Mouse (Mus musculus): ENCODE results near the gene Hspb6.

DNA sequence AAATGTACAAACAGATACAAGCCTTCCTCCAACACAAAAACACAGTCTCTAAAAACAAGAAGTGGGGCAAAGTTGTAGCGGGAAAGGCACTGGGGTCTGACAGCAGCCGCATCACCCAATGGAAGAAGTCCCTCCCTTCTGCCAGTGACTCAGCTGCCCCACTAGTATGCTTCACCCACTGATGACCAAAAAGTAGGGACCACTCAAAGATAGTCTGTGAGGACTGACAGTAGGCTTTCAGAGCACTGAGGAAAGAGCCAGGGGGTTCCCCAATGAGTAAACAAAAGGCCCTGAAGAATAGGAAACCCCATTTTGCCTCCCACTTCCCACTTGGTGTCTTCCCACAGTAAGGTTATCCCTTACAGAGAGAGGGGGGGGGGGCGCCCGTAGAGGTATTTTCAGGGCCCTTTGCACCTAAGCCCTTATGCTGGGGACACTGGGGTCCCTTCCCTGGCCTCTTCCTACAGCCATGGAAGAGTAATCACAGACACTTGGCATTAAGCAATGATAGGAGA lies 42.6 kb downstream of the Hspb6 start:
- TF ChIP-seq EP300 (IDR thresholded peaks at IDR 0.05; ENCODE audit: insufficient read depth, low read depth, low read length) (no peak), CTCF (IDR thresholded peaks at IDR 0.05) (no peak), POLR2A (IDR thresholded peaks at IDR 0.05; ENCODE audit: insufficient read depth, low read depth, low read length) (no peak)
